Mouse (Mus musculus) heart, embryonic 15.5 days (tissue): ENCODE data around the gene Gm10563. TPM values are rescaled to one million over a fixed set of nuclear protein-coding genes. Genes with fewer than 3 reads are reported as not detected.
"Not testable (repeated sequence)": the region's sequence is repeated elsewhere in the genome, so short reads cannot be mapped to it uniquely, and the experiment has no call there.

ENCODE experiments used
- ATAC-seq: fragments of 200-750 bp; cut with Nextera tagmentation; replicated peaks from 2 replicates; pipeline ENCODE4 v1.8.0; 2017; ENCODE audit warnings: low read depth, moderate TSS enrichment; ENCODE audit not compliant: insufficient number of reproducible peaks, insufficient read depth, low FRiP score
- H3K27ac ChIP-seq: fragments of 300-500 bp; sonication (generic); 2 replicates; pipeline ENCODE4 v1.5.1; 2015; ENCODE audit warnings: mild to moderate bottlenecking, inconsistent platforms
- H3K27me3 ChIP-seq: fragments of 300-500 bp; sonication (generic); 2 replicates; pipeline ENCODE4 v1.6.1; 2015; ENCODE audit warnings: inconsistent platforms
- H3K36me3 ChIP-seq: fragments of 300-500 bp; sonication (generic); 2 replicates; pipeline ENCODE4 v1.6.1; 2015; ENCODE audit warnings: mild to moderate bottlenecking, inconsistent platforms
- H3K4me1 ChIP-seq: fragments of 300-500 bp; sonication (generic); replicated peaks from 2 replicates; pipeline ENCODE4 v1.6.1; 2015; ENCODE audit warnings: inconsistent platforms
- H3K4me2 ChIP-seq: fragments of 300-500 bp; sonication (generic); 2 replicates; pipeline ENCODE4 v1.6.1; 2015; ENCODE audit warnings: inconsistent platforms, mild to moderate bottlenecking, moderate library complexity
- H3K4me3 ChIP-seq: fragments of 300-500 bp; sonication (generic); 2 replicates; pipeline ENCODE4 v1.5.1; 2015; ENCODE audit warnings: mild to moderate bottlenecking, inconsistent platforms
- H3K9ac ChIP-seq: fragments of 300-500 bp; sonication (generic); 2 replicates; pipeline ENCODE4 v1.6.1; 2015; ENCODE audit warnings: mild to moderate bottlenecking, inconsistent platforms
- H3K9me3 ChIP-seq: fragments of 300-500 bp; sonication (generic); replicated peaks from 2 replicates; pipeline ENCODE4 v1.6.1; 2016; ENCODE audit warnings: inconsistent platforms
- WGBS: fragments of 180-500 bp; shearing (Covaris S2); methylation state at CpG from one replicate; pipeline ENCODE4 v1.1.7; 2015; ENCODE audit warnings: mixed read lengths; 5-methylcytosine and 5-hydroxymethylcytosine counted together
- polyA plus RNA-seq: library from polyadenylated mRNA; unstranded; fragments of >200 nt; fragmentation: Nextera tagmentation; extraction: Ambion mirVana; gene quantifications from 2 replicates; pipeline ENCODE4 v1.2.1, GENCODE M21; 2015

Gm10563 gene
- polyA plus RNA-seq = not detected in 2 replicates

- WGBS = 90% methylated on average over 2 of the region's 2 CpGs
- not testable (repeated sequence) for H3K4me3 ChIP-seq, H3K27ac ChIP-seq, H3K4me2 ChIP-seq, H3K9ac ChIP-seq, H3K9me3 ChIP-seq, H3K4me1 ChIP-seq, H3K27me3 ChIP-seq, ATAC-seq
- peaks cover 84% of the 10 kb centered on the region for H3K36me3 ChIP-seq
Measured at GRCm38 (mm10) chr4:155645308-155645707, at the start of gene Gm10563. TSS of gene Gm10563 (minus strand) at chr4:155645408.

DNA sequence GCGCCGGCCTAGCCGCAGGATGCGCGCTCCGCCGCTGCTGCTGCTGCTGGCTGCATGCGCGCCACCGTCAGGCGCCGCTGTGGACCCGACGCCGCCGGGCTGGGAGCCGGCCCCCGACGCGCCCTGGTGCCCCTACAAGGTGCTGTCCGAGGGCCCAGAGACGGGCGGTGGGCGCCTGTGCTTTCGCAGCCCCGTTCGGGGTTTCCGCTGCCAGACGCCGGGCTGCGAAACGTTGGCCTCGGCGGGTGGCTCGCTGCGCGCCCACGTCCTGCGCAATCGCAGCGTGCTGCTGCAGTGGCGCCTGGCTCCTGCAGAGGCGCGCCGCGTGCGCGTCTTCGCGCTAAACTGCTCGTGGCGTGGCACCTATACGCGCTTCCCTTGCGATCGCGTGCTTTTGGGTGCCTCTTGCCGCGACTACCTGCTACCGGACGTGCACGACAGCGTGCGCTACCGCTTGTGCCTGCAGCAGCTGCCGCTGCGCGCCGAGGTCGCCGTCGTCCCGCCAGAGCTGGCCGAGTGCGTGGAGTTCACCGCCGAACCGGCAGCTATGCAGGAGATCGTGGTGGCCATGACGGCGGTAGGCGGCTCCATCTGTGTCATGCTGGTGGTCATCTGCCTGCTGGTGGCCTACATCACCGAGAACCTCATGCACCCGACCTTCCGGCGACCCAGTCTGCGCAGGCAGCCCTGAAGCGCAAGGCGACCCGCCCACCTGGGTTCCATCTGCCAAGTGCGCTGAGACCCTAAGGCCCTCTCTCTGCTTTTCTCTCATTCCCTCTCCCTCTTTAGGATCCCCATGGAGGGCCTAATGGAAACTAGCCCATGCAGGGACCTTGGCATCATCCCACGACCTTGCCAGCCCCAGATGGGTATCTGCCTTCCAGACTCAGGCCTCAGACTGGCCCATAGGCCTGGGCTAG lies 49.5 kb upstream of the Gm10563 start:
- peak overlapping the region; percentile 99 for H3K4me2 ChIP-seq
- peaks cover 17% of the 10 kb centered on the region for H3K4me1 ChIP-seq
- peak; percentile 69 for ATAC-seq
- no peak overlapping the region; the same call in 1 of the 2 replicates for H3K27ac ChIP-seq
- no peaks in the 10 kb centered on the region for H3K9me3 ChIP-seq
- H3K4me3 ChIP-seq = peak overlapping the region; percentile 74
- H3K27me3 ChIP-seq = peaks cover 24% of the 10 kb centered on the region; the same call in 1 of the 2 replicates
- no peaks in the 10 kb centered on the region for H3K36me3 ChIP-seq
- peak overlapping the region; percentile 67 for H3K9ac ChIP-seq
- 2% methylated on average over 88 of the region's 92 CpGs for WGBS

GRCm38 (mm10) chr4:155694111-155694481 lies 48.9 kb upstream of the Gm10563 start, which contains the start of gene Fndc10:
TSS of gene Fndc10 (plus strand) at chr4:155694342.
- Histone ChIP-seq H3K27ac (no peak within 1 kb of the TSS; the same call in 1 of the 2 replicates), H3K4me1 (peaks cover 17% of the 10 kb centered on the region), H3K4me3 (peak within 1 kb of the TSS; percentile 74), H3K27me3 (peaks cover 24% of the 10 kb centered on the region; the same call in 1 of the 2 replicates), H3K36me3 (no peaks in the 10 kb centered on the region), H3K9me3 (no peaks in the 10 kb centered on the region), H3K9ac (peak within 1 kb of the TSS; percentile 67), H3K4me2 (peak within 1 kb of the TSS; percentile 99)
- ATAC-seq = peak; percentile 76
- WGBS = under 1% methylated on average over 47 of the region's 47 CpGs

GRCm38 (mm10) chr4:155692421-155692820 lies 47.2 kb upstream of the Gm10563 start:
- ATAC-seq = no peak
- H3K9me3 ChIP-seq = no peaks in the 10 kb centered on the region
- peaks cover 17% of the 10 kb centered on the region for H3K4me1 ChIP-seq
- H3K27me3 ChIP-seq = peaks cover 24% of the 10 kb centered on the region; the same call in 1 of the 2 replicates
- no peak overlapping the region for H3K27ac ChIP-seq
- H3K4me3 ChIP-seq = no peak overlapping the region
- WGBS = 97% methylated on average over 3 of the region's 3 CpGs
- H3K36me3 ChIP-seq = no peaks in the 10 kb centered on the region
- no peak overlapping the region for H3K4me2 ChIP-seq
- no peak overlapping the region for H3K9ac ChIP-seq

DNA sequence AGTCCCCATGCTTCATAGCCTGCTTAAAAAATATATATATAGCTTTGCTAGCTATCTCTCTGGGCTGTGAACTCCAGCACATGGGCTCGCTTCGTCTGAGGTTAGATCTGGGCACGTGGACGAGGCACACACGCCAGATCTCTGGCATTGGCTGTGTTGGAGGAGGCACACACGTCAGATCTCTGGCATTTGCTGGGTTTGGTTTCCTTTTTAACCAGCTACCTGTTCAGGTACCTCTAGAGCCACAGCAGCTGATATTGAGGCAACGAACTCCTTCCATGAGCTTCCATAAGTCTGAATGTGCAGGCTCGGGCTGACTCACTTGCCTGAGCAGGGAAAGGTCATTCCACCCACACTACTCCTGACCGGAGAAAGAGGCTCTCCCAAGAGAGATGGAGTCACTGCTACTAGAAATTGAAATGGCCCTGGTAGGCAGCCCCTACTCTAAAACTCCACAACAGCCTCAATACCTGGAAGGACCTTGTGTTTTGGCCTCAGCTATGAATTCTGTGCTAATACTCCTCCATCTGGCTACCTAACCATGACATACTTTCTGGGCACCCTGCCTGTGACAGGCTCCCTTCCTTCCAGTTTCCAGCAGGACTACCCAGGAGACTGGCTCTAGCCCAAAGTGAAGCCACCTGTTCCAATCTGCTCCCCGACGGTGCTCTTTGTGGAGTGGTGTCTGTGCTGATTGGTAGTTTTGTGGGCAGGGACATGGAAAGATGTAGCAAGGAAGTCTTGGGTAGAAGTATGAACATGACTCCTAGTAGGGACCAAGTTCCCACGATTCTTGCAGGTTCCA lies 45.6 kb upstream of the Gm10563 start:
- H3K4me3 ChIP-seq = no peak overlapping the region
- no peak overlapping the region for H3K9ac ChIP-seq
- H3K27me3 ChIP-seq = peaks cover 25% of the 10 kb centered on the region; the same call in 1 of the 2 replicates
- H3K4me2 ChIP-seq = no peak overlapping the region
- no peaks in the 10 kb centered on the region for H3K36me3 ChIP-seq
- H3K27ac ChIP-seq = no peak overlapping the region
- H3K9me3 ChIP-seq = no peaks in the 10 kb centered on the region
- 69% methylated on average over 12 of the region's 12 CpGs for WGBS
- H3K4me1 ChIP-seq = peaks cover 13% of the 10 kb centered on the region
- no peak for ATAC-seq

DNA sequence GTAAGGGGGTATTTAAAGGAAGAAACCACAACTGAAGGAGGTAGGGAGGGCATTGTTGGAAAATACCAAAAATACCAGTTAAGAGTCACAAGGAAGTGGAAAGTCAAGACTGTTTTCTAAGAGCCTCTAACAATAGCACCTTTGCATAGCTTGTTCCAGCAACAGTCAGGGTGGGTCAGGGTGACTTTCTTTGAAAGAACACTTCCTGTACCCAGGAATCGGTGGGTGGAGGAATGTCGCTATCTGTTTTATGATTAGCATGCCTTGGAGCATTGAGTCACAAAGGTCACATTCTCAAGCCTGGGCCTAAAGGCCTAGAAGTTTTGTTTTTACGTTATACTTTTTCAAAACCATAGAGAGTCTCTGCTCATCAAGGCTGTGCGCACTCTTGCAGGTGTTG lies 42.6 kb upstream of the Gm10563 start:
- not testable (repeated sequence) for H3K27ac ChIP-seq, H3K9ac ChIP-seq, ATAC-seq, H3K9me3 ChIP-seq, H3K4me2 ChIP-seq, H3K4me3 ChIP-seq, H3K27me3 ChIP-seq, H3K4me1 ChIP-seq, H3K36me3 ChIP-seq
- 69% methylated on average over 4 of the region's 4 CpGs for WGBS

DNA sequence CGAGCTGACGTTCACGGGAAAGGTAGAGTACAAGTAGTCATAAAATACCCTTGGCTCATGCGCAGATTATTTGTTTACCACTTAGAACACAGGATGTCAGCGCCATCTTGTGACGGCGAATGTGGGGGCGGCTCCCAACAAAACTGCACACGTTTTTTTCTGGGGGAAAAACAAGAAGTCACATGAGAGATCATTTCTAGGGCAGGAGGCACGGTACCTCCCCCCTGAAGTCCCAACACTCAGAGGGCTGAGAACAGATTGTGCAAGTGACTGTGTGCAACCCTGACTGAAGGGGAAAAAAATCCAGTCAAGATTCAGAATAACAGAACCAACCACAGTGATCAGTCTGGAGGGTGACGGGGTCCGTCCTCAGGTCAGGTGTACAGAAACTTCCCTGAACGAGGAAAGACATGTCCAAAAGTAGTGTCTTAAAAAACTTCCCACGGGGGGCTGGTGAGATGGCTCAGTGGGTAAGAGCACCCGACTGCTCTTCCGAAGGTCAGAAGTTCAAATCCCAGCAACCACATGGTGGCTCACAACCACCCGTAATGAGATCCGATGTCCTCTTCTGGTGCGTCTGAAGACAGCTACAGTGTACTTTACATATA lies 38.6 kb upstream of the Gm10563 start:
- not testable (repeated sequence) for ATAC-seq, H3K9ac ChIP-seq, H3K27ac ChIP-seq, H3K4me2 ChIP-seq, H3K36me3 ChIP-seq, H3K4me1 ChIP-seq, H3K9me3 ChIP-seq, H3K4me3 ChIP-seq, H3K27me3 ChIP-seq
- 85% methylated on average over 16 of the region's 19 CpGs for WGBS

- WGBS = 77% methylated on average over 2 of the region's 2 CpGs
- Histone ChIP-seq H3K36me3 (no peaks in the 10 kb centered on the region), H3K27ac (no peak overlapping the region), H3K4me3 (no peak overlapping the region), H3K4me1 (no peaks in the 10 kb centered on the region), H3K4me2 (no peak overlapping the region), H3K9me3 (no peaks in the 10 kb centered on the region), H3K9ac (no peak overlapping the region), H3K27me3 (no peaks in the 10 kb centered on the region)
- ATAC-seq = no peak
Measured at GRCm38 (mm10) chr4:155675991-155676390, 30.8 kb upstream of the Gm10563 start.

DNA sequence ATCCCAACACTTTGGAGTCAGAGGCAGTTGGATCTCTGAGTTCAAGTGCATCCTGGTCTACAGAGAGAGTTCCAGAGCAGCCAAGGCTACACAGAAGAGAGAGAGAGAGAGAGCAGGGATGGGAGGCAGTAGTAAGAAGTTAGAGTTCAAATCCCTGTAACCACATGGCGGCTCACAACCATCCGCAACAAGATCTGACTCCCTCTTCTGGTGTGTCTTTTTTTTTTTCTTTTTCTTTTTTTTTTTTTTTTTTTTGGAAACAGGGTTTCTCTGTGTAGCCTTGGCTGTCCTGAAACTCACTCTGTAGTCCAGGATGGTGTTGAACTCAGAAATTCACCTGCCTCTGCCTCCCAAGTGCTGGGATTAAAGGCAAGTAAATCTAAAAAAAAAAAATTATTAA lies 26.9 kb upstream of the Gm10563 start:
- Histone ChIP-seq H3K9ac (no peak overlapping the region), H3K27ac (no peak overlapping the region), H3K4me1 (peaks cover 12% of the 10 kb centered on the region), H3K4me2 (no peak overlapping the region), H3K9me3 (no peaks in the 10 kb centered on the region), H3K27me3 (no peaks in the 10 kb centered on the region), H3K4me3 (no peak overlapping the region), H3K36me3 (no peaks in the 10 kb centered on the region)
- no peak for ATAC-seq
- WGBS = 45% methylated on average over 2 of the region's 2 CpGs

GRCm38 (mm10) chr4:155670236-155670635 lies 25.0 kb upstream of the Gm10563 start:
- H3K4me1 ChIP-seq = peaks cover 14% of the 10 kb centered on the region
- H3K27ac ChIP-seq, H3K4me3 ChIP-seq, H3K36me3 ChIP-seq, H3K9ac ChIP-seq, H3K27me3 ChIP-seq, H3K9me3 ChIP-seq, ATAC-seq, H3K4me2 ChIP-seq: not testable (repeated sequence)
- WGBS = 72% methylated on average over 4 of the region's 4 CpGs

GRCm38 (mm10) chr4:155669598-155670075 lies 24.4 kb upstream of the Gm10563 start:
- peak overlapping the region; percentile 83; the same call in 1 of the 2 replicates for H3K27ac ChIP-seq
- no peaks in the 10 kb centered on the region for H3K27me3 ChIP-seq
- H3K9me3 ChIP-seq = no peaks in the 10 kb centered on the region
- no peak for ATAC-seq
- H3K9ac ChIP-seq = peak overlapping the region; percentile 94
- H3K4me2 ChIP-seq = peak overlapping the region; percentile 86
- peaks cover 14% of the 10 kb centered on the region for H3K4me1 ChIP-seq
- H3K4me3 ChIP-seq = peak overlapping the region; percentile 98
- WGBS = 3% methylated on average over 8 of the region's 8 CpGs
- no peaks in the 10 kb centered on the region; the same call in 1 of the 2 replicates for H3K36me3 ChIP-seq
